Mouse (Mus musculus): ENCODE data around the gene Clec11a. TPM values are rescaled to one million over a fixed set of nuclear protein-coding genes. Genes with fewer than 3 reads are reported as not detected.

The Clec11a gene
- total and polyA plus RNA-seq, 3 experiments, result 0.33 to 0.39 TPM; not detected in 1

DNA sequence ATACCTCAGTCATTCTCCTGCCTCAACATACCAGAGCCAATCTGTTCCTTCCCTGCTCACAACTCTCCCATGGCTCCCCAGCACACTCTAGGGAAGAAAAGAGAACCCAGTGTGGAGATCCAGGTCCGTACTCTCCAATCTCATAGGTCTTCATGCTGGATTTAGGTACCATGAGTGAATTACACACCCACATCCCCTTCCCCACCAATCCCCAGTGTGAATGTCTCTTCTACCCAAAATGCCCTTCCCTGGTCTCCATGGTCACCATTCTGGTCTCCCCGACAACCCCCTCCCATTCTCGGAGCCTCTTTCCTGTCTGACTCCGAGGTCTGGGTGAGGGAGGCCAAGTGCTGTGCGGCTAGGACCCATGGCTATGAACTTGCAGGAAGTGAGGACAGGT is 45.6 kb downstream of the Clec11a start, which contains the start of gene Gm15517:
Gene Gm15517, plus strand, starts transcription at position 301 of the 400 bp plus-strand sequence.
- no peaks in the 10 kb centered on the region for H3K36me3 ChIP-seq (ENCODE audit: control insufficient read depth in 1 of 2, insufficient read depth in 2 of 2, low read length in 2 of 2)
- no peaks in the 10 kb centered on the region for H3K27me3 ChIP-seq (ENCODE audit: control insufficient read depth in 1 of 2, insufficient read depth in 2 of 2, low read length in 2 of 2)
- no peak within 1 kb of the TSS for H3K4me3 ChIP-seq (ENCODE audit: control insufficient read depth in 1 of 2, insufficient read depth in 1 of 2, low read depth in 2 of 2, low read length in 2 of 2)
- DNase-seq (ENCODE audit: low read depth, low spot score), result no peak
- H3K27ac ChIP-seq (ENCODE audit: control insufficient read depth, low read depth, low read length), result no peak within 1 kb of the TSS
- H3K4me1 ChIP-seq (ENCODE audit: control insufficient read depth in 1 of 2, insufficient read depth in 2 of 2, low read length in 2 of 2), result no peaks in the 10 kb centered on the region
- TF ChIP-seq SMC3 (IDR thresholded peaks at IDR 0.05; ENCODE audit: low read depth, low read length) (no peak), POLR2AphosphoS2 (IDR thresholded peaks at IDR 0.05; ENCODE audit: low read length) (no peak)
- H3K79me2 ChIP-seq (ENCODE audit: control insufficient read depth, insufficient read depth, low read length, poor library complexity), result no peaks in the 10 kb centered on the region
- no peaks in the 10 kb centered on the region for H3K9me3 ChIP-seq (replicated peaks; ENCODE audit: insufficient read depth, low read length)
- H3K9ac ChIP-seq (ENCODE audit: control insufficient read depth, low read depth, low read length, poor library complexity, severe bottlenecking), result no peak within 1 kb of the TSS

GRCm38 (mm10) chr7:44260410-44260809 is 46.3 kb downstream of the Clec11a start:
- no peak for TF ChIP-seq KAT2A (conservative IDR thresholded peaks at IDR 0.05; ENCODE audit: low read depth, low read length)
- TF ChIP-seq RAD21 (IDR thresholded peaks at IDR 0.05; ENCODE audit: low read depth, low read length), result no peak
- no peak for TF ChIP-seq CTCF (IDR thresholded peaks at IDR 0.05 in 2 of 3, conservative IDR thresholded peaks at IDR 0.05 in 1 of 3; ENCODE audit: control insufficient read depth in 1 of 3, insufficient read depth in 1 of 3, low read depth in 2 of 3, low read length in 3 of 3, poor library complexity in 1 of 3, severe bottlenecking in 1 of 3)
- no peak for TF ChIP-seq USF2 (IDR thresholded peaks at IDR 0.05; ENCODE audit: borderline replicate concordance in 1 of 2, insufficient read depth in 1 of 2, low read depth in 1 of 2, low read length in 2 of 2)
- no peak for TF ChIP-seq NRF1 (IDR thresholded peaks at IDR 0.05; ENCODE audit: insufficient read depth, low read depth, low read length, poor library complexity, severe bottlenecking)
- no peak for TF ChIP-seq EP300 (IDR thresholded peaks at IDR 0.05; ENCODE audit: low read depth in 1 of 2, low read length in 2 of 2)
- TF ChIP-seq MAZ (IDR thresholded peaks at IDR 0.05; ENCODE audit: low read depth, low read length), result no peak
- TF ChIP-seq HCFC1 (IDR thresholded peaks at IDR 0.05; ENCODE audit: low read depth, low read length), result no peak
- no peak for TF ChIP-seq MAFK (IDR thresholded peaks at IDR 0.05; ENCODE audit: borderline replicate concordance, low read depth, low read length)
- no peak for TF ChIP-seq GATA1 (IDR thresholded peaks at IDR 0.05; ENCODE audit: low read depth, low read length)
- no peak for TF ChIP-seq SIN3A (IDR thresholded peaks at IDR 0.05; ENCODE audit: low read length)
- no peak for TF ChIP-seq NELFE (IDR thresholded peaks at IDR 0.05; ENCODE audit: low read depth, low read length)
- no peak for TF ChIP-seq GABPA (IDR thresholded peaks at IDR 0.05; ENCODE audit: low read depth, low read length)
- no peak for TF ChIP-seq TAL1 (IDR thresholded peaks at IDR 0.05; ENCODE audit: low read length)
- no peak for TF ChIP-seq ZKSCAN1 (IDR thresholded peaks at IDR 0.05; ENCODE audit: low read depth, low read length)
- H3K27me3 ChIP-seq (ENCODE audit: control insufficient read depth in 1 of 2, insufficient read depth in 2 of 2, low read length in 2 of 2), result no peaks in the 10 kb centered on the region
- no peak overlapping the region for H3K27ac ChIP-seq (ENCODE audit: control insufficient read depth, low read depth, low read length)

More at GRCm38 (mm10) chr7:44260410-44260809, 46.3 kb downstream of the Clec11a start:
- Histone ChIP-seq H3K9me3 (replicated peaks; ENCODE audit: insufficient read depth, low read length) (no peaks in the 10 kb centered on the region), H3K4me3 (ENCODE audit: control insufficient read depth in 1 of 2, insufficient read depth in 1 of 2, low read depth in 2 of 2, low read length in 2 of 2) (no peak overlapping the region), H3K36me3 (ENCODE audit: control insufficient read depth in 1 of 2, insufficient read depth in 2 of 2, low read length in 2 of 2) (no peaks in the 10 kb centered on the region), H3K4me1 (ENCODE audit: control insufficient read depth in 1 of 2, insufficient read depth in 2 of 2, low read length in 2 of 2) (no peaks in the 10 kb centered on the region), H3K9ac (ENCODE audit: control insufficient read depth, low read depth, low read length, poor library complexity, severe bottlenecking) (no peak overlapping the region), H3K79me2 (ENCODE audit: control insufficient read depth, insufficient read depth, low read length, poor library complexity) (no peaks in the 10 kb centered on the region)
- DNase-seq (ENCODE audit: low read depth, low spot score), result no peak

Measured in MEL (cell line).